Mouse (Mus musculus) ES-E14 (cell line): Measurements from ENCODE around the gene Zrsr1. TPM values are rescaled to one million over a fixed set of nuclear protein-coding genes. Genes with fewer than 3 reads are reported as not detected.

Experiments
- DNase-seq: peaks from one replicate; pipeline ENCODE4 v3.0.0-alpha.2; 2013; ENCODE audit warnings: low read depth, low spot score
- H3K27ac ChIP-seq: 2 replicates; pipeline ENCODE4 v1.5.1; 2012; ENCODE audit warnings: low read depth, mild to moderate bottlenecking, low read length, moderate library complexity, mixed read lengths; ENCODE audit not compliant: poor library complexity, insufficient read depth, severe bottlenecking
- H3K36me3 ChIP-seq: 2 replicates; pipeline ENCODE4 v1.6.1; 2012; ENCODE audit warnings: mild to moderate bottlenecking, low read length, moderate library complexity, mixed read lengths; ENCODE audit not compliant: control insufficient read depth, poor library complexity, insufficient read depth, severe bottlenecking
- H3K4me1 ChIP-seq, 2 experiments: fragments of 150-350 bp in 1 of 2; sonication (generic) in 1 of 2; 2 replicates each; pipeline ENCODE4 v1.6.1; 2012; ENCODE audit warnings: low read length in 2 of 2, mild to moderate bottlenecking in 1 of 2, mixed read lengths in 1 of 2; ENCODE audit not compliant: control insufficient read depth in 2 of 2, insufficient read depth in 2 of 2, poor library complexity in 1 of 2
- H3K4me3 ChIP-seq, 2 experiments: fragments of 150-350 bp in 1 of 2; sonication (generic) in 1 of 2; 2 replicates each; pipeline ENCODE4 v1.5.1; 2012; ENCODE audit warnings: low read length in 2 of 2, low read depth in 1 of 2, mild to moderate bottlenecking in 1 of 2, mixed read lengths in 1 of 2; ENCODE audit not compliant: insufficient read depth in 1 of 2, poor library complexity in 1 of 2, severe bottlenecking in 1 of 2
- H3K9ac ChIP-seq: 2 replicates; pipeline ENCODE4 v1.6.1; 2012; ENCODE audit warnings: low read depth, mild to moderate bottlenecking, low read length, mixed read lengths; ENCODE audit not compliant: poor library complexity, insufficient read depth, severe bottlenecking
- H3K9me3 ChIP-seq: fragments of 150-350 bp; sonication (generic); 2 replicates; pipeline ENCODE4 v1.6.1; 2012; ENCODE audit warnings: low read depth, mild to moderate bottlenecking, low read length; ENCODE audit not compliant: control insufficient read depth, insufficient read depth
- CHD2 ChIP-seq: IDR thresholded peaks from 2 replicates; pipeline ENCODE4 v1.6.1; 2014; ENCODE audit warnings: mild to moderate bottlenecking, low read depth, low read length, inconsistent platforms
- HCFC1 ChIP-seq: IDR thresholded peaks from 2 replicates; pipeline ENCODE4 v1.6.1; 2012; ENCODE audit warnings: low read length, inconsistent platforms, borderline replicate concordance; ENCODE audit not compliant: insufficient read depth
- MAFK ChIP-seq: IDR thresholded peaks from 2 replicates; pipeline ENCODE4 v1.6.1; 2014; ENCODE audit warnings: mild to moderate bottlenecking, low read depth, low read length, inconsistent platforms; ENCODE audit not compliant: insufficient read depth
- ZC3H11A ChIP-seq: IDR thresholded peaks from 2 replicates; pipeline ENCODE4 v1.6.1; 2012; ENCODE audit warnings: low read depth, mild to moderate bottlenecking, inconsistent platforms, low read length, borderline replicate concordance
- ZNF384 ChIP-seq: IDR thresholded peaks from 2 replicates; pipeline ENCODE4 v1.6.1; 2012; ENCODE audit warnings: low read depth, low read length, inconsistent platforms
- in situ Hi-C, 2 experiments: fragments of 600-800 bp; cut with MboI; formaldehyde crosslinking; loops; one replicate each; pipeline ENCODE4 v1.15.1; 2025; ENCODE audit warnings: low sequenced_read_pairs in 2 of 2, inconsistent platforms in 1 of 2; ENCODE audit not compliant: unreplicated experiment in 2 of 2
- total RNA-seq: library from RNA; depleted of rRNA; stranded (reverse); fragments of 300-350 nt; gene quantifications from 2 replicates; pipeline ENCODE4 v1.2.3, GENCODE M21; 2012

The Zrsr1 gene
- total RNA-seq, 1 experiment, result 18.0 TPM

DNA sequence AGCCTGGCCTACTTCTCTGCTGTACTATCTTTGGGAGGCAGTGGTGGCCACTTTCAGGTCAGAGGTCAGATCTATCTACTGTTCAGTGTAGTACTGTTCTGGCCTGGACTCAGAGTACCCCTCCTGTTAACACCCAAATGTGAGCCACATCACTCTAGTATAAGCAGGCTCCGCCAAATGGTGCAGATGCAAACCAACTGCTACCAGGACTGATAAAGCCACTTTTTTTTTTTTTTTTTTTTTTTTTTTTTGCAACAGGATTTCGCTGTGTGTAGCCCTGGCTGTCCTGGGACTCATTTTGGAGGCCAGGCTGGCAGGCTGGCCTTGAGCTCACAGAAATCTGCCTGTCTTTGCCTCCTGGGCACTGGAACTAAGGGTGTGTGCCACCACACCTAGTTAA, 32.8 kb upstream of the Zrsr1 start:
- in situ Hi-C loops, result no loop called here
- no peak overlapping the region for H3K27ac ChIP-seq
- no peak overlapping the region for H3K9ac ChIP-seq
- no peaks in the 10 kb centered on the region for H3K9me3 ChIP-seq
- H3K4me3 ChIP-seq, result no peak overlapping the region
- no peak for DNase-seq
- H3K4me1 ChIP-seq, result peaks cover 9 to 13% of the 10 kb centered on the region in 2 experiments; a peak in 3 of 4 replicates
- H3K36me3 ChIP-seq, result no peaks in the 10 kb centered on the region
- TF ChIP-seq ZNF384 (peak; percentile 39), MAFK (no peak), HCFC1 (no peak), CHD2 (no peak), ZC3H11A (no peak)

DNA sequence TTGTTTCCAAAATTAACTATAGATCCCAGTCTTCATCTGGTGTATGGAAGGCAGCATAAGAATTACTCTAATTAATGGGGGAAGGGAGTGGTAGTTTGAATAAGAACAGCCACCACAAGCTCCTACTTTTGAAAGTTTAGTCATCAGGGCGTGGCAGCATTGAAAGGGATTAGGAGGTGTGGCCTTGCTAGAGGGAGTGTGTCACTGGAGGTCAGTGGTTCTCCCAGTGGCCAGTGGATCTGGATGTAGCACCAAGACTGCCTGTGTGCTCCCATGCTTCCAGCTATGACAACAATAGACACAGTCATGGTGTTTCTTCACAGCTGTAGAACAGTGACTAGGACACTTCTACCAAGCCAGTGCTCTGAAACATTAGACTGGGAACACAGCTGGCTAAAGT, 22.7 kb upstream of the Zrsr1 start:
- H3K9ac ChIP-seq, result no peak overlapping the region
- in situ Hi-C loops, result no loop called here
- H3K4me3 ChIP-seq, result no peak overlapping the region
- TF ChIP-seq ZNF384 (no peak), CHD2 (no peak)
- peaks cover 2% of the 10 kb centered on the region; the same call in 1 of the 2 replicates for H3K36me3 ChIP-seq
- peak overlapping the region; percentile 24; the same call in 1 of the 2 replicates for H3K27ac ChIP-seq
- no peaks in the 10 kb centered on the region for H3K9me3 ChIP-seq
- H3K4me1 ChIP-seq, result peaks cover 10 to 12% of the 10 kb centered on the region in 2 experiments; a peak in 2 of 4 replicates
- DNase-seq, result no peak

DNA sequence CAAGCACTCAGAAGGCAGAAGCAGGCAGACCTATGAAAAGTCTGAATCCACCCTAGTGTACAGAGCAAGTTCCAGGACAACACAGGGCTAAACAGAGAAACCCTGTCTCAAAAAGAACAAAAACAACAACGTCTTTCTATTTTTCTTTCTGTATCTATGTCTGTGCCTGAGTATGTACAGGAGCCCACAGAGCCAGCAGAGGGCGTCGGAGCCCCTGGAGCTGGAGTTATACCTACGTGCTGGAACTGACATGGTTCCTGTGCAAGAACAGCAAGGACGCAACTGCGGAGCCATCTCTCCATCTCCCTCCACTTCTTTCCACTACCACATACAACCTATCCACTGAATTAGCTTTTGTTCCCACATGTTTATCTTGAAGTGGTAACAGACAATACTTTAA, 21.7 kb upstream of the Zrsr1 start:
- no peak for DNase-seq
- H3K9ac ChIP-seq, result no peak overlapping the region
- H3K4me1 ChIP-seq, result peaks cover 10 to 12% of the 10 kb centered on the region in 2 experiments; a peak in 2 of 4 replicates
- in situ Hi-C loops, result no loop called here
- no peak overlapping the region for H3K27ac ChIP-seq
- H3K9me3 ChIP-seq, result no peaks in the 10 kb centered on the region
- H3K4me3 ChIP-seq, result no peak overlapping the region
- peaks cover 2% of the 10 kb centered on the region; the same call in 1 of the 2 replicates for H3K36me3 ChIP-seq
- TF ChIP-seq MAFK, result no peak
- no peak for TF ChIP-seq HCFC1
- no peak for TF ChIP-seq CHD2
- TF ChIP-seq ZC3H11A, result no peak
- TF ChIP-seq ZNF384, result no peak

DNA sequence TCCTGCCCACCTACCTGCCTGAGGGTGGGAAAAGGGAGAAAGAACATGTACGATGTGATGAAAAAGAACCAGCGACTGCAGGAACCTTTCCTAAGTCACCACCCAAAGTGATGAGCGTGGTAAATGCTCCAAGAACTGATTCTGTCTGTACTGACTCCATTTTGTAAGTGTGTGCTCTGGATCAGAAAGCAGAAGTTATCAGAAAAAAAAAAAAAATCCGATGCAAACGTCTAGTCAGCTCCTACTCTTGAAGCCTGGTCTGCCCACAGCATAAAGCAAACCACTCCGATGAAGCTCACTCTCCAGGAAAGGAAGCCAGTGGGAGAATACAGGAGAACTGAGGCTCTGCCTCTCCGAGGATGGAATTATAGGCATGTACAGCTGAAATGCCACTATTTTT, 19.1 kb upstream of the Zrsr1 start:
- no peak overlapping the region for H3K27ac ChIP-seq
- TF ChIP-seq CHD2 (no peak), ZC3H11A (no peak), MAFK (no peak), HCFC1 (no peak), ZNF384 (no peak)
- H3K9ac ChIP-seq, result no peak overlapping the region
- no peak for DNase-seq
- H3K9me3 ChIP-seq, result no peaks in the 10 kb centered on the region
- H3K4me3 ChIP-seq, result no peak overlapping the region
- peaks cover 6 to 12% of the 10 kb centered on the region in 2 experiments; a peak in 2 of 4 replicates for H3K4me1 ChIP-seq
- peaks cover 3% of the 10 kb centered on the region; the same call in 1 of the 2 replicates for H3K36me3 ChIP-seq
- in situ Hi-C loops, result no loop called here

DNA sequence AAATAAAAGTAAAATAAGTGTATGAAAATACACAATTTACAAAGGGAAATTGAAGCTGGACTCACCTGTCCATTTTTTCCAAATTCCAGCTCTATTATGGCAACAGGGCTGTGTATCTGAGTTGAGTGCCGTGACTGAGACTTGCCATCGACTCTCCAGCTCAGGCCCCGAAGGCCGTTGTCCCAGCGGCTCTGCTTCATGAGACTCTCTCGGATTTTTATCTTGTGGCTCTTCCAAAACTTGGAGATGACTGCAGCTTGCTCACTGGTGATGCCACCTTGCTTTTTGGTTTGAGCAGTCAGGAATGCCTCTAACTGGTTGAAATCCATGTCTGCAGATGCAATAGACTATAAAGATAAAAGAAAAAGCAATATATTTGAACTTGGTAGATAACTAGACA, 15.5 kb upstream of the Zrsr1 start:
- DNase-seq, result no peak
- in situ Hi-C loops, result loop anchor here in 1 of 2 experiments (5.0 kb wide), 1 partner anchor 319 kb away; no protein-coding TSS in a partner anchor
- H3K9me3 ChIP-seq, result no peaks in the 10 kb centered on the region
- H3K4me1 ChIP-seq, result peaks cover 0 to 4% of the 10 kb centered on the region in 2 experiments; a peak in 1 of 4 replicates
- no peak overlapping the region for H3K9ac ChIP-seq
- no peak overlapping the region for H3K27ac ChIP-seq
- no peak overlapping the region for H3K4me3 ChIP-seq
- peaks cover 5% of the 10 kb centered on the region; the same call in 1 of the 2 replicates for H3K36me3 ChIP-seq
- no peak for TF ChIP-seq MAFK
- no peak for TF ChIP-seq ZC3H11A
- no peak for TF ChIP-seq HCFC1
- TF ChIP-seq CHD2, result no peak
- TF ChIP-seq ZNF384, result no peak
